Mouse (Mus musculus): Measurements from ENCODE around the gene Ncapd2. TPM values are rescaled to one million over a fixed set of nuclear protein-coding genes. Genes with fewer than 3 reads are reported as not detected.
A peak's percentile ranks its signal among the peaks of the same experiment; 100 is the strongest.

Ncapd2 gene
- polyA plus RNA-seq, 1 experiment = 78.5 TPM

DNA sequence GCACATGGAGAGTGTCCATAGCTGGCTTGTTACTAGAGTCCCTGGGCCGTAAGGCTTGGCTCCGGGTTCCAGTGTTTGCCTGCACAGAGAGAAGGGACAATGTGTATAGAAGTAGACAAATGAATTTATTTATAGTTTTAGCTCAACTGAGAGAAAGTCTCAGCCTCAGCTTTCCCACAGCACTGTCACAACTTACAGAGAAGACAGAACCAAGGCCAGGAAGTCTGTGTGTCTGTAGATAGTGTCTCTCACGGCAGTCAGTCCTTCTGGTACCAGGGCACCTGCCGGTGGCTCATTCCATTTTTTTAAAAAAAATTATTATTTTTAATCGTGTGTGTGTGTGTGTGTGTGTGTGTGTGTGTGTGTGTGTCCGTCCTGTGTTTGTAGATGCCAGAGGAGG, 41.0 kb upstream of the Ncapd2 start:
- H3K27me3 ChIP-seq (ENCODE audit: control insufficient read depth) = no peaks in the 10 kb centered on the region
- H3K4me3 ChIP-seq (replicated peaks) = peak overlapping the region; percentile 77
- H3K36me3 ChIP-seq (ENCODE audit: control insufficient read depth) = peaks cover 2% of the 10 kb centered on the region; the same call in 1 of the 2 replicates
- TF ChIP-seq GATA1 (IDR thresholded peaks at IDR 0.05; ENCODE audit: low read length) = no peak
- TF ChIP-seq TAL1 (IDR thresholded peaks at IDR 0.05; ENCODE audit: low read length) = no peak
- no peaks in the 10 kb centered on the region for H3K9me3 ChIP-seq (ENCODE audit: control insufficient read depth, low read length)
- H3K4me1 ChIP-seq (ENCODE audit: control insufficient read depth) = peaks cover 31% of the 10 kb centered on the region

DNA sequence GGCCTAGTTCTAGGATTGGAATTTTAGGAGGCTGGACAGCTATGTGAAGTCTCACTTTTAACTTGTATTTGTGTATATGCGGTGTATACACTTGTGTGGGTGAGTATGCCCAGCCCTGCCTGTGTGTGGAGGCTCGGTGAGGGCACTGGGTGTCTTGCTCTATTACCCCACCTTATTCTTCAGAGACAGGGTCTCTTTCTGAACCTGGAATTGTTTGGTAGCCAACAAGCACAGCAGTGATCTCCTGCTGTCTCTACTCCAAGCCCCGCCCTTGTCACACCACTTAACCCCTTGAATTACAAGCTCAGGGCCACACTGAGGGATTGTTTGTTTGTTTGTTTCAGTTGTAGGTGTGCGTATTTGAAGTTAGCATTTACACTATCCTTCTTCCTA, 40.5 kb upstream of the Ncapd2 start:
- Histone ChIP-seq H3K4me1 (ENCODE audit: control insufficient read depth) (peaks cover 31% of the 10 kb centered on the region), H3K4me3 (replicated peaks) (peak overlapping the region; percentile 77), H3K27me3 (ENCODE audit: control insufficient read depth) (no peaks in the 10 kb centered on the region), H3K36me3 (ENCODE audit: control insufficient read depth) (peaks cover 2% of the 10 kb centered on the region; the same call in 1 of the 2 replicates), H3K9me3 (ENCODE audit: control insufficient read depth, low read length) (no peaks in the 10 kb centered on the region)
- TF ChIP-seq TAL1 (IDR thresholded peaks at IDR 0.05; ENCODE audit: low read length) (no peak), GATA1 (IDR thresholded peaks at IDR 0.05; ENCODE audit: low read length) (no peak)

DNA sequence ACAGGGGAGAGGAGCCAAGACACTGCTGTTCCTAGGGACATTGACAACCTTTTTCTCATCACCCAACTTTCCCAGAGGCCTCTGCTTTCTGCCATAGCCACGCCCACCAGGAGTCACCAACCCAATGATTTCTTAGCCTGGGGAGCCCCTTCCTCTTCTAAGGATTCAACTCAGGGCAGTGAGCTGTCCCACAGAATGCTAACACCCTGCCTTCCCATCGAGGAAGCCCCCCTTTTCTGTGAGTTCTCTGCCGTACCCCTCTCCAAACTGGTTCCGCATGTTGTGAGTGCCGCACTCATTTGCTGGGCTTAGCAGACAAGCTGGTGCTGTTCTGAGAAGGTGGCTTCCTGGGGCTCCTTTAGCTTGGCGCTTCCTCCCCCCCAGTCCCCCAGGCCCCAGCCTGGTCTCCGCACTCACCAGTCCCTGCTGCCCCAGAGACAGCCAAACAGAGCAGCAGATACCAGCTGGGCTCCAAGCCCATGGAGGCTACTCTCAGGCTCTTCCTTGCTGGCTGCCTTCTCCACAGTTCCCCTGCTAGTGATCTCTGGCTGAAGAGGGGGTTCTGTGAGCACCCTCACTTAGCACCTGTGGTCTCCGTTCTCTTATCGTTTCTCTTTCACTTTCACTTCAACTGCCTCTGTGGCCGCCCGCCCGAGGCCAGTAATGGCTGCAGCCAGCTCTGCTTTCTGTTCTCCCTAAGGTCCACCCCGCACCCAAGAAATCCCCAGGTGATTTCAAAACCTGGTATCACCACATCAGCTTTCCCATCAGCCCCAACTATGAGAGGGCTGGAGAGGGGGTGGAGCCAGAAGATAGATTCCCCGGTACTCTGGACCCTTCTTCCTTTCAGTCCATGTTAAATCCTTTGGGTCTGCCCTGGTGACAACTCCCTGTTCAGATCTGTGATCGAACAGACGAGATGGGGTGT, 39.9 kb upstream of the Ncapd2 start, which contains the start of gene Tapbpl:
Tapbpl (minus strand) TSS at position 744 of the 928 bp plus-strand sequence.
- H3K4me1 ChIP-seq (ENCODE audit: control insufficient read depth) = peaks cover 31% of the 10 kb centered on the region
- TF ChIP-seq GATA1 (IDR thresholded peaks at IDR 0.05; ENCODE audit: low read length) (no peak), TAL1 (IDR thresholded peaks at IDR 0.05; ENCODE audit: low read length) (no peak)

DNA sequence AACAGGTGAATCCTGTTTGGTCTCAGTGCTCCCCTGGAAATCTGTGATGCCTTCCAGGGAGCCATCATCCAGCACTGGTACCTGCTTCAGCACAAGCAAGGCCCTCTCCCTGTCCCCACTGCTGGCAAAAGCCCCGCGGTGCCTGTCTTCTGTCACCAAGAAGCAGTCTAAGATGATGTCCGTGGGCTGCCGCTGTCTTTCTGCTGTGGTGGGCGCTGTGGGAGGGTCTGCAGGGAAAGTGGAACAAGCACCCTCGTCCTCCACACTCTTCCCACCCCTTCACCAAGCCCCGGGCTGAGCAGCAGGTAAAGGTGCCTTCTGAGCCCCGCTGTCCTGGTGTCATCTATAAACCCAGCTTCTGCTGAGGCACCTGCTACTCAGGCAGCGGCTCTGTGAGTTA, 39.1 kb upstream of the Ncapd2 start:
- peaks cover 31% of the 10 kb centered on the region for H3K4me1 ChIP-seq (ENCODE audit: control insufficient read depth)
- H3K4me3 ChIP-seq (replicated peaks) = peak overlapping the region; percentile 77
- H3K27me3 ChIP-seq (ENCODE audit: control insufficient read depth) = no peaks in the 10 kb centered on the region
- H3K36me3 ChIP-seq (ENCODE audit: control insufficient read depth) = peaks cover 6% of the 10 kb centered on the region
- TF ChIP-seq GATA1 (IDR thresholded peaks at IDR 0.05; ENCODE audit: low read length) = no peak
- no peak for TF ChIP-seq TAL1 (IDR thresholded peaks at IDR 0.05; ENCODE audit: low read length)
- H3K9me3 ChIP-seq (ENCODE audit: control insufficient read depth, low read length) = no peaks in the 10 kb centered on the region

More for the DNA sequence above, 39.9 kb upstream of the Ncapd2 start, which contains the start of gene Tapbpl:
- Histone ChIP-seq H3K4me3 (replicated peaks) (peak within 1 kb of the TSS; percentile 77), H3K36me3 (ENCODE audit: control insufficient read depth) (peaks cover 4% of the 10 kb centered on the region), H3K27me3 (ENCODE audit: control insufficient read depth) (no peaks in the 10 kb centered on the region), H3K9me3 (ENCODE audit: control insufficient read depth, low read length) (no peaks in the 10 kb centered on the region)

DNA sequence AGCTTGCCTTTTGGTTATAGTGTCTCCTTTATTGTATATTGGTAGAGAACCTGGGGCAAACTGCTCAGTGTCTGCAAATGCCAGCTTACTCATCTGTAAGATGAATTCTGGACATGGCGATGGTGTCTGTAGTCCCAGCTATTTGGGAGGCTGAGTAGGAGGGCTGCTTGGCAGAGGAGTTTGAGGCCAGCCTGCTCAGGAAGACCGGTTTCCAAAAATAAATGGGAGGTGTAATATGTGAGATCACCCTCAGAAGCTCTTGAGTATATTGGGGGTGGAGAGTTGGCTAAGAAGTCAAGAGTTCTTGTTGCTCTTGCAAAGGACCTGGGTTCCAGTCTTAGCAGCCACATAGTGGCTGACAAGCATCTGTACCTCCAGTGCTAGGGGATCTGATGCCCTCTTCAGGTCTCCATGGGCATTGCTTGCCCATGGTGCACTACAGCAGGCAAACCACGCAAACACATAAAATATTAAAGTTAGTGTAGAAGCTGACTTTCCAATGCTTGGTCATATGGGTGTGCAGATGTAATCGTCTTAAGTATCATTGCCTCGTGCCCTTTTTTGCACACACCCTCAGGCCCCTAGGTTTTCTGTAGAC, 34.1 kb upstream of the Ncapd2 start:
- H3K36me3 ChIP-seq (ENCODE audit: control insufficient read depth) = peaks cover 24% of the 10 kb centered on the region
- no peaks in the 10 kb centered on the region for H3K27me3 ChIP-seq (ENCODE audit: control insufficient read depth)
- TF ChIP-seq GATA1 (IDR thresholded peaks at IDR 0.05; ENCODE audit: low read length) = no peak
- TF ChIP-seq TAL1 (IDR thresholded peaks at IDR 0.05; ENCODE audit: low read length) = no peak
- no peaks in the 10 kb centered on the region for H3K9me3 ChIP-seq (ENCODE audit: control insufficient read depth, low read length)
- H3K4me3 ChIP-seq (replicated peaks) = no peak overlapping the region
- peaks cover 2% of the 10 kb centered on the region for H3K4me1 ChIP-seq (ENCODE audit: control insufficient read depth)

DNA sequence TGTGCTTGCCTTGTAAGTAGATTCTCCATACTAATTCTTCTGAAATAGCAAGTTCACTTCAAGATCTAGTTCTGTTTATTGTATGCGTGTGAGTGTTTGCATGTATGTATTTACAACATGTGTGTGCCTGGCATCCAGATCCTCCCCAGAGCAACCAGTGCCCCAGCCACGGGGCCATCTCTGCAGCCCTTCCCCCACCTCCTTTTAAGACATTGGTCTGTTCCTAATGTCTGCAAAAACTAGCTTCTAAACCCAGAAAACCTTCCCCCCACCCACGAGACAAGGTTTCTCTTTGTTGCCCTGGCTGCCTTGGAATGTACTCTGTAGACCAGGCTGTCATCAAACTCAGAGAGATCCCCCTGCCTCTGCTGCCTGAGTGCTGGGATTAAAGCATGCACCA, 31.1 kb upstream of the Ncapd2 start:
- H3K27me3 ChIP-seq (ENCODE audit: control insufficient read depth) = no peaks in the 10 kb centered on the region
- no peak overlapping the region for H3K4me3 ChIP-seq (replicated peaks)
- H3K4me1 ChIP-seq (ENCODE audit: control insufficient read depth) = peaks cover 2% of the 10 kb centered on the region; the same call in 1 of the 2 replicates
- no peak for TF ChIP-seq TAL1 (IDR thresholded peaks at IDR 0.05; ENCODE audit: low read length)
- H3K9me3 ChIP-seq (ENCODE audit: control insufficient read depth, low read length) = no peaks in the 10 kb centered on the region
- peaks cover 33% of the 10 kb centered on the region for H3K36me3 ChIP-seq (ENCODE audit: control insufficient read depth)

DNA sequence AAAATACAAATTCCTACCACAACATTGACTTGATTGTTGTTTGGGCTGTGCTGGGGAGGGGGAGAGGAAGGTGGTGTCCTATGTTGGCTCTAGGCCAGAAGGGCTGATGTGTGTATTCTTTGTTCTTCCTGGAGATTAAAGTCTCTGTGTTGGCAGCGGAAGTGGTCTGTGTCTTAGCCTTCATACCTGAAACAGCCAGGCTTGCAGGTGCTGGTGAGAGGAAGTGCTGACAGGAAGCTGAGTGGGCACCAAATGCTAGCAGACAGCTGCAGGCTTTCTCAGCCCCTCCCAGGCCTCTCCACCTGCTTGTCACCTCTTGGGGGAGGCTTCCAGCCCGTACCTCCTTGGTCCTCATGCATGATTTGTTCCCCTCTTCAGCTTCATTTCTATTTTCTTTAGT, 30.6 kb upstream of the Ncapd2 start:
- Histone ChIP-seq H3K4me3 (replicated peaks) (no peak overlapping the region), H3K36me3 (ENCODE audit: control insufficient read depth) (peaks cover 33% of the 10 kb centered on the region), H3K27me3 (ENCODE audit: control insufficient read depth) (no peaks in the 10 kb centered on the region), H3K9me3 (ENCODE audit: control insufficient read depth, low read length) (no peaks in the 10 kb centered on the region), H3K4me1 (ENCODE audit: control insufficient read depth) (peaks cover 2% of the 10 kb centered on the region; the same call in 1 of the 2 replicates)
- TF ChIP-seq GATA1 (IDR thresholded peaks at IDR 0.05; ENCODE audit: low read length) = no peak

DNA sequence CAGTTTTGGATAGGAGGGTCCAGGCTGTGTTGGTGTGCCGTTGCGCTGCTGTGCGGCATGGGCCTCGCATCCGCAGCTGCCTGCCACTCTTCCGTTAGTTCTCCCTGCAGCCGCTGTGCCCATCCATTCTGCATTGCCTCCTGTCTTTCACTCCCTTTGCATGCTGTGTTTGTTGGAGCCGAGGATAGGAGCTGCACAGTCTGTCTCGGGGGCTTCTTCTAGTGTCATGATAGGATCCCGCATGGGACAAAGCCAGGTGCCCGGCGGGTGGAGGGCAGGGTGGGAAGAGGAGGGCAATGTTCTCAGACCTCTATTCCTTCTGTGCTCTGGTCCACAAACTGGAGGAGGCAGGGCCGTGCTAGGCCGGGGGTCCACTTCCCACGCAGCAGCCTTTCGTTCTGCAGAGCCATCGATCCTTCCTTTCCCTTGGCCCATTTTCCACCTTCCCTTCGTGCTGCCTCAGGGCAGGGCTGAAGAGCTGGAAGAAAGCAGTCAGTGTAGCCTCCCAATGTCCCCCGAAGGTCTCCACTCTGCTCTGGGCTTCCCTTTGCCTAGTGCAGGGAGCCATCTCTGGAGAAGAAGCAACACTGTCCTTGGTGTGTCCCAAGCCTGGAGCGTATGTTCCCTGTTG, 29.7 kb upstream of the Ncapd2 start:
- no peak for TF ChIP-seq TAL1 (IDR thresholded peaks at IDR 0.05; ENCODE audit: low read length)
- H3K4me1 ChIP-seq (ENCODE audit: control insufficient read depth) = peaks cover 9% of the 10 kb centered on the region
- H3K9me3 ChIP-seq (ENCODE audit: control insufficient read depth, low read length) = no peaks in the 10 kb centered on the region
- no peak overlapping the region for H3K4me3 ChIP-seq (replicated peaks)
- H3K27me3 ChIP-seq (ENCODE audit: control insufficient read depth) = no peaks in the 10 kb centered on the region
- H3K36me3 ChIP-seq (ENCODE audit: control insufficient read depth) = peaks cover 29% of the 10 kb centered on the region

DNA sequence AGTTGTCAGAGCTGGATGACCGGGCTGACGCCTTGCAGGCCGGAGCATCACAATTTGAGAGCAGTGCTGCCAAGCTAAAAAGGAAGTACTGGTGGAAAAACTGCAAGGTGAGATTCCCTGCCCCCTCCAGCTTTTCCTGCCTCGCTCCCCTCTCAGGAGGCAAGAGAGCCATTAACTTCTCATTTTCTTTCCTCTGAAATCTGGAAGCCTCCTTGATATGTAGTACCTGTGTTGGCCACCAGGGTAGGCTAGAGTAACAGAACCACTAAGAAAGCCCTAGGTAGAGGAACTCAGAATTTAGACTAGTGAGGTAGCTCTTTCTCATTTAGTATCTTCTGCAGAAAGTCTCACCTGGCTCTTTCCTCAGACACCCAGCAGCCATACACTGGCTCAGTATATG, 27.5 kb upstream of the Ncapd2 start:
- Histone ChIP-seq H3K4me3 (replicated peaks) (no peak overlapping the region), H3K4me1 (ENCODE audit: control insufficient read depth) (peaks cover 22% of the 10 kb centered on the region), H3K9me3 (ENCODE audit: control insufficient read depth, low read length) (no peaks in the 10 kb centered on the region), H3K36me3 (ENCODE audit: control insufficient read depth) (peaks cover 23% of the 10 kb centered on the region), H3K27me3 (ENCODE audit: control insufficient read depth) (peaks cover 6% of the 10 kb centered on the region)
- TF ChIP-seq GATA1 (IDR thresholded peaks at IDR 0.05; ENCODE audit: low read length) = no peak
- TF ChIP-seq TAL1 (IDR thresholded peaks at IDR 0.05; ENCODE audit: low read length) = no peak
